Mouse (Mus musculus): ENCODE results near the gene Gpr33.

Gene Gpr33

DNA sequence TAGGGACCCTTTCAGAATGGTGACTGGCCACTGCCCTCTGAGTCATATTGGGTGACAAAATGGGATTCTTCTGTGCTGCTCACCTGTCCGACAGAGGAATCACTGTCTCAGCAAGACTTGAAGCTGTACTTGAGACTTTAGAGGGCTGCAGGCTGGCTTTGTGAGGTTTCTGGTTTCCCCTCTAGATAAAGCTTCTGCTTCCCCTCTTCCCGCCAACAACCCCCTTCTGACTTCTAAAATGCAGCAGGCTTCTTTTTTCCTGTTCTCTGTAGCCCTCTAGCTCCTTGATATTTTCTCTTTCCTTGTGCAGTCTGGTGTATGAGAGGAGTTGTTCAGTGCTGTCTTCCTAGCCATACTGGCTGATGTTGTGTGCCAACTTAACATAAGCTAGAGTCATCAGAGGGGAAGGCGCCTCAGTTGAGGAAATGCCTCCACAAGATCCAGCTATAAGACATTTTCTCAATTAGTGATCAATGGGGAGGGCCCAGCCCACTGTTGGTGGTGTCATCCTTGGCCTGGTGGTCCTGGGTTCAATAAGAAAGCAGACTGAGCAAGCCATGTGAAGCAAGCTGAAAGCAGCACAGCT is 42.6 kb downstream of the Gpr33 start:
- DNase-seq, result no peak

- DNase-seq, result no peak
Observed at GRCm38 (mm10) chr12:51983625-51984024, 44.2 kb downstream of the Gpr33 start.

- DNase-seq, result no peak
Observed at GRCm38 (mm10) chr12:51976531-51976930, 51.3 kb downstream of the Gpr33 start.

GRCm38 (mm10) chr12:51974381-51974780 is 53.5 kb downstream of the Gpr33 start:
- DNase-seq, result no peak
